ENCODE assay signal across 10 mouse cellular contexts in the genomic region with DNA sequence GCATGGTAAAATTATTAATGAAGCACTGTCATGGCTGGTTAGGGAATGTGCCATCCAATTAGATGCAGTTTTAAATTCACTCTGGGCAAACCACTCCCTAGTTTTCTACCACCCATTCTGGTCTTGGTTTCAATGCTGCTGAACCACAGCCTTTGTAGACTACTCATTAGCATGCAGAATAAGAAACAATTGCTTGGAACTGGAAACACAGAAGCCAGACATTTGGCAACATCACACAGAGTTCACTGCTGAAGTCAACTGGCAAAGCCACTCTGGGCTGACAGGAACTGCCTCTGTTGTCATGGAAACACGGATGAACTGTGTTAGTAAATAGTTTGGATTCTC. TPM values are rescaled to one million over a fixed set of nuclear protein-coding genes. Genes with fewer than 3 reads are reported as not detected.
A peak's percentile ranks its signal among the peaks of the same experiment; 100 is the strongest.
DNase-seq lines count a peak whose midpoint lies in the region; ATAC-seq and TF ChIP-seq lines count a peak whose summit lies in the region.
"Had no signal": no experiment of that assay in that cellular context is flagged by ENCODE, and none has a peak within 500 bp of the region (broad histone marks: within the 10 kb centered on the region; RNA-seq: fewer than 3 reads in every experiment).

No protein-coding gene starts in this region.

- no peak for TF ChIP-seq CTCF in left cerebral cortex, adult 2 months (IDR thresholded peaks at IDR 0.05)

- intact Hi-C loops in left cerebral cortex, adult 2 months (cut with DNase I) = loop anchor here (1.0 to 5.0 kb wide), 2 partner anchors 50 to 139 kb away; a partner anchor contains a TSS

- H3K9me3 ChIP-seq in embryonic facial prominence, embryonic 15.5 days (replicated peaks) = no peaks in the 10 kb centered on the region
- H3K9me3 ChIP-seq in neural tube, embryonic 12.5 days = no peaks in the 10 kb centered on the region
- peaks cover 3% of the 10 kb centered on the region; the same call in 1 of the 2 replicates for H3K9me3 ChIP-seq in liver, embryonic 12.5 days (replicated peaks)

- H3K36me3 ChIP-seq in embryonic facial prominence, embryonic 15.5 days = no peaks in the 10 kb centered on the region
- H3K36me3 ChIP-seq in neural tube, embryonic 12.5 days = no peaks in the 10 kb centered on the region
- H3K36me3 ChIP-seq in liver, embryonic 12.5 days = no peaks in the 10 kb centered on the region

- peak; percentile 29; the same call in 1 of the 2 replicates for ATAC-seq in embryonic facial prominence, embryonic 15.5 days (ENCODE audit: insufficient number of reproducible peaks, low FRiP score, low TSS enrichment, low read depth)
- peak; percentile 91 for ATAC-seq in neural tube, embryonic 12.5 days (ENCODE audit: low FRiP score, low read depth)
- ATAC-seq in CD4-positive, CD25-positive, alpha-beta regulatory T cell, adult 4 months = no peak
- ATAC-seq in liver, embryonic 12.5 days = no peak

- H3K4me2 ChIP-seq in embryonic facial prominence, embryonic 15.5 days (replicated peaks) = no peak overlapping the region
- H3K4me2 ChIP-seq in neural tube, embryonic 12.5 days (replicated peaks) = peak overlapping the region; percentile 28; the same call in 1 of the 2 replicates
- no peak overlapping the region for H3K4me2 ChIP-seq in liver, embryonic 12.5 days

- H3K27me3 ChIP-seq in embryonic facial prominence, embryonic 15.5 days = no peaks in the 10 kb centered on the region
- no peaks in the 10 kb centered on the region for H3K27me3 ChIP-seq in neural tube, embryonic 12.5 days (replicated peaks)
- H3K27me3 ChIP-seq in liver, embryonic 12.5 days (replicated peaks) = no peaks in the 10 kb centered on the region

- H3K4me1 ChIP-seq in embryonic facial prominence, embryonic 15.5 days = peaks cover 5% of the 10 kb centered on the region; the same call in 1 of the 2 replicates
- peaks cover 9% of the 10 kb centered on the region; the same call in 1 of the 2 replicates for H3K4me1 ChIP-seq in neural tube, embryonic 12.5 days
- H3K4me1 ChIP-seq in liver, embryonic 12.5 days = no peaks in the 10 kb centered on the region

- WGBS in embryonic facial prominence, embryonic 15.5 days = 20% methylated on average over 1 of the region's 1 CpGs
- WGBS in neural tube, embryonic 12.5 days = 19% methylated on average over 1 of the region's 1 CpGs
- WGBS in liver, embryonic 12.5 days (ENCODE audit: insufficient replicate concordance) = 46% methylated on average over 1 of the region's 1 CpGs

- H3K9ac ChIP-seq in embryonic facial prominence, embryonic 15.5 days = no peak overlapping the region
- no peak overlapping the region for H3K9ac ChIP-seq in neural tube, embryonic 12.5 days
- H3K9ac ChIP-seq in liver, embryonic 12.5 days = no peak overlapping the region
- H3K9ac ChIP-seq: liver, embryonic 14.5 days had no signal

- peak overlapping the region; percentile 77 for H3K27ac ChIP-seq in left cerebral cortex, adult 2 months
- no peak overlapping the region for H3K27ac ChIP-seq in embryonic facial prominence, embryonic 15.5 days (replicated peaks)
- H3K27ac ChIP-seq in neural tube, embryonic 12.5 days = peak overlapping the region; percentile 64
- no peak overlapping the region for H3K27ac ChIP-seq in liver, embryonic 12.5 days
- H3K27ac ChIP-seq: liver, embryonic 14.5 days had no signal

- DNase-seq in left cerebral cortex, adult 2 months (ENCODE audit: extremely low spot score in 1 of 2, low spot score in 2 of 2) = peak in 1 of 2 experiments; percentile 34
- DNase-seq in left cerebral cortex, adult 18-20 months (ENCODE audit: low spot score in 2 of 2) = no peak
- peak; percentile 41 to 53 for DNase-seq in layer of hippocampus, postnatal 10 days (ENCODE audit: low spot score in 2 of 2)
- no peak for DNase-seq in adrenal gland, postnatal 14 days

- no peak overlapping the region for H3K4me3 ChIP-seq in left cerebral cortex, adult 2 months
- no peak overlapping the region for H3K4me3 ChIP-seq in embryonic facial prominence, embryonic 15.5 days (replicated peaks)
- no peak overlapping the region for H3K4me3 ChIP-seq in neural tube, embryonic 12.5 days
- no peak overlapping the region for H3K4me3 ChIP-seq in liver, embryonic 12.5 days
- H3K4me3 ChIP-seq: erythroblast, embryonic 14.5 days had no signal

RNA-seq across cellular contexts. Expression of a gene that starts 50.0 kb away (rescaled TPM):
- 100 to 1,000 TPM; 475 to 532 TPM for total RNA-seq in left cerebral cortex, adult 2 months (2021)
- 100 to 1,000 TPM; 521 to 526 TPM for total RNA-seq in left cerebral cortex, adult 18-20 months (2021)
- polyA plus RNA-seq in embryonic facial prominence, embryonic 15.5 days (2015; fragmentation: Nextera tagmentation; extraction: Ambion mirVana) = 3.3 and 4.5 TPM in 2 replicates
- 100 to 1,000 TPM; 298 to 310 TPM for total RNA-seq in layer of hippocampus, postnatal 10 days (2021)
- polyA plus RNA-seq in neural tube, embryonic 12.5 days (2016; fragmentation: Nextera tagmentation; extraction: Ambion mirVana) = 64.5 and 72.0 TPM in 2 replicates
- polyA plus RNA-seq in CD4-positive, CD25-positive, alpha-beta regulatory T cell, adult 4 months (2017; shearing (Covaris generic)) = not detected
- total RNA-seq in adrenal gland, postnatal 14 days (2021) = 9.3 and 9.8 TPM in 2 replicates
- polyA plus RNA-seq in liver, embryonic 12.5 days (2016; fragmentation: Nextera tagmentation; extraction: Ambion mirVana) = 0.02 TPM in 1 of 2 replicates, not detected in the other
- polyA plus RNA-seq: erythroblast, embryonic 14.5 days had no signal

Comparison
In these comparisons a context has a peak if more than half of its experiments do, and no peak if none do; other contexts are left out.
1. DNase-seq: peak in layer of hippocampus, postnatal 10 days (2 of 2); none in left cerebral cortex, adult 18-20 months (0 of 2) and adrenal gland, postnatal 14 days (single experiment).
2. H3K27ac ChIP-seq: peak in left cerebral cortex, adult 2 months (single experiment) and neural tube, embryonic 12.5 days (single experiment); none in embryonic facial prominence, embryonic 15.5 days (single experiment) and liver, embryonic 12.5 days (single experiment).
3. ATAC-seq: peak in embryonic facial prominence, embryonic 15.5 days (single experiment) and neural tube, embryonic 12.5 days (single experiment); none in CD4-positive, CD25-positive, alpha-beta regulatory T cell, adult 4 months (single experiment) and liver, embryonic 12.5 days (single experiment).
4. RNA of a gene that starts 50.0 kb away (total RNA-seq): 475 to 532 TPM in left cerebral cortex, adult 2 months, 521 to 526 TPM in left cerebral cortex, adult 18-20 months and 298 to 310 TPM in layer of hippocampus, postnatal 10 days; 9.3 to 9.8 TPM in adrenal gland, postnatal 14 days; every median in the first group is over 10 times any median in the second.